Mouse (Mus musculus) liver, embryonic 14.5 days (tissue): Measurements from ENCODE around the gene Tiprl. TPM values are rescaled to one million over a fixed set of nuclear protein-coding genes. Genes with fewer than 3 reads are reported as not detected.

Experiments
- ATAC-seq: fragments of 200-750 bp; cut with Nextera tagmentation; 2 replicates; pipeline ENCODE4 v1.8.0; 2017; ENCODE audit warnings: moderate number of reproducible peaks, mild to moderate bottlenecking, moderate library complexity; ENCODE audit not compliant: insufficient read depth
- DNase-seq, 3 experiments: peaks; one replicate each; pipeline ENCODE4 v3.0.0-alpha.2; 2012 to 2013; ENCODE audit warnings: low read depth in 3 of 3, low spot score in 3 of 3
- H3K27ac ChIP-seq: fragments of 300-500 bp; sonication (generic); 2 replicates; pipeline ENCODE4 v1.5.1; 2014; ENCODE audit warnings: moderate library complexity, mild to moderate bottlenecking, control low read depth, inconsistent platforms
- H3K27me3 ChIP-seq: fragments of 300-500 bp; sonication (generic); 2 replicates; pipeline ENCODE4 v1.6.1; 2014; ENCODE audit warnings: mild to moderate bottlenecking, low read length, moderate library complexity; ENCODE audit not compliant: control insufficient read depth, insufficient read depth
- H3K36me3 ChIP-seq: fragments of 300-500 bp; sonication (generic); replicated peaks from 2 replicates; pipeline ENCODE4 v1.6.1; 2014; ENCODE audit warnings: low read depth; ENCODE audit not compliant: control insufficient read depth, insufficient read depth
- H3K4me1 ChIP-seq, 2 experiments: fragments of 200-500 bp in 1 of 2; fragments of 300-500 bp in 1 of 2; sonication (generic) in 1 of 2; replicated peaks; 2 replicates each; pipeline ENCODE4 v1.6.1; 2012 to 2014; ENCODE audit warnings: antibody characterized with exemption in 1 of 2, inconsistent platforms in 1 of 2, low read length in 1 of 2; ENCODE audit not compliant: control insufficient read depth in 2 of 2, insufficient read depth in 2 of 2
- H3K4me2 ChIP-seq: fragments of 300-500 bp; sonication (generic); 2 replicates; pipeline ENCODE4 v1.6.1; 2014; ENCODE audit warnings: low read depth, mild to moderate bottlenecking, control low read depth, moderate library complexity
- H3K4me3 ChIP-seq, 2 experiments: fragments of 200-500 bp in 1 of 2; fragments of 300-500 bp in 1 of 2; sonication (generic) in 1 of 2; 2 replicates each; pipeline ENCODE4 v1.5.1; 2012 to 2014; ENCODE audit warnings: low read depth in 2 of 2, low read length in 2 of 2, mild to moderate bottlenecking in 2 of 2, control low read depth in 1 of 2, inconsistent platforms in 1 of 2, moderate library complexity in 1 of 2; ENCODE audit not compliant: insufficient read depth in 1 of 2
- H3K9ac ChIP-seq: fragments of 300-500 bp; sonication (generic); replicated peaks from 2 replicates; pipeline ENCODE4 v1.6.1; 2014; ENCODE audit warnings: mild to moderate bottlenecking, control low read depth, moderate library complexity
- H3K9me3 ChIP-seq: fragments of 300-500 bp; sonication (generic); 2 replicates; pipeline ENCODE4 v1.6.1; 2016; ENCODE audit warnings: low read length, mixed read lengths; ENCODE audit not compliant: control insufficient read depth
- CTCF ChIP-seq: IDR thresholded peaks from 2 replicates; pipeline ENCODE4 v1.5.1; 2016; ENCODE audit warnings: antibody characterized with exemption, low read depth, control low read depth
- EP300 ChIP-seq: IDR thresholded peaks from 2 replicates; pipeline ENCODE4 v1.6.1; 2016; ENCODE audit warnings: antibody characterized with exemption, low read depth
- WGBS: fragments of 180-500 bp; shearing (Covaris S2); extraction: QIAGEN DNeasy Blood & Tissue Kit; methylation state at CpG from one replicate; pipeline ENCODE4 v1.1.7; 2014; ENCODE audit not compliant: insufficient replicate concordance; 5-methylcytosine and 5-hydroxymethylcytosine counted together
- polyA plus RNA-seq, 2 experiments: library from polyadenylated mRNA; depleted of rRNA in 1 of 2; stranded (reverse) in 1 of 2; unstranded in 1 of 2; fragments of >200 nt; fragmentation: Nextera tagmentation in 1 of 2; extraction: Ambion mirVana in 1 of 2; gene quantifications; 2 replicates each; pipeline versions ENCODE4 v1.2.1 to v1.2.3; 2012 to 2014

Tiprl gene
- 7.3 and 14.1 TPM in 2 replicates for polyA plus RNA-seq (2012; rRNA removed)
- polyA plus RNA-seq (2014; fragmentation: Nextera tagmentation; extraction: Ambion mirVana), result 39.2 and 49.0 TPM in 2 replicates

DNA sequence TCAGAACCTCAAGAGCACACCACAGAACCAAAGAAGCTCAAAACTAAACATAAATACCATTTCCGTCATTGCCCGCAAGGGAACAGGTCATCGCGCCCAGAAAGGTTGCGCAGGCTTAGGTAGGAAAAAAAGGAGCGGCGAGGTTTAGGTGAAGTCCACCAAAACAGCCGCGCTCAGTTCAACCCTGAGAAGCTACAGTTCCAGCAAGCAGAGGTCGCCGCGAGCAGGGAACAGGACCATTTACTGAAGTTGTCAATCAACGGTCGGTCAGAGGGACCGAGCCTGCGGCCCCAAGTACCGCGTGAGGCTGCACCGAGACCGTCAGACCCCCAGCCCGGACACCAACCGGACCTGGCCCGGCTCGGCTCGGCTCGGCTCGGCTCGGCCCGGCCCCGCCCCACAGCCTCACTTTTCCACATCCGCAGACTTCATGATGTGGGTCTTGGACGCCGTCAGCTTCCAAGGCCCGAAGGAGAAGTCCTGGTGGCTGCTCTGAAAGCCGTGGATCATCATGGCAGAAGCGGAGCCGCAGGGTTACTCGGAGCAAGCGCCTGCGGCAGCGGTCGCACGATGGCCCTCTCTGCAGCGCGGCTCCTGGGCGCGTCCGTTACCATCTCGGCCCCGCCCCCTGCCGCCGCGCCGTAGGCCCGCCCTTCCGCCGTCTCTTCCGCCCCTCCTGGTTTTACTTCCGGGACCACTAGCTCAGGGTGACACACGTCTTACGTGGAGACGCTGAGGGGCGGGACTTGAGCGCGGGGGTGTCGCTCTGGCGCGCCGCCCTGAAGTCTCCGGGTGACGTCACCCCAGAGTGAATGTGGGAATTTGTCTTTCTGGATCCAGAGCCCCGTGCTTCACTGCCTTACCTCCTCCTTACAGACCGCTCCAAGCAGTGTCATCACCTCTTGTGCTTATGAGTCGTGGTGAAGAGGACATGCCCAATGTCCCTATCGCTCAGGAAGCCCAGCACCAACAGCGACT lies at the start of gene Tiprl:
Tiprl (minus strand) TSS at position 676 of the 978 bp plus-strand sequence.
- no peak; the same call in 1 of the 2 replicates for TF ChIP-seq CTCF
- no peak for TF ChIP-seq EP300
- Histone ChIP-seq H3K4me2 (peak within 1 kb of the TSS; percentile 85), H3K36me3 (no peaks in the 10 kb centered on the region), H3K4me1 (peaks cover 12 to 20% of the 10 kb centered on the region in 2 experiments; a peak in 3 of 4 replicates), H3K27ac (peak within 1 kb of the TSS; percentile 55), H3K9me3 (no peaks in the 10 kb centered on the region), H3K4me3 (peak within 1 kb of the TSS; percentile 78 to 93), H3K9ac (peak within 1 kb of the TSS; percentile 84), H3K27me3 (no peaks in the 10 kb centered on the region)
- WGBS, result under 1% methylated on average over 76 of the region's 76 CpGs
- DNase-seq (peak; percentile 96 to 97 (median 97)), ATAC-seq (peak; percentile 98)

DNA sequence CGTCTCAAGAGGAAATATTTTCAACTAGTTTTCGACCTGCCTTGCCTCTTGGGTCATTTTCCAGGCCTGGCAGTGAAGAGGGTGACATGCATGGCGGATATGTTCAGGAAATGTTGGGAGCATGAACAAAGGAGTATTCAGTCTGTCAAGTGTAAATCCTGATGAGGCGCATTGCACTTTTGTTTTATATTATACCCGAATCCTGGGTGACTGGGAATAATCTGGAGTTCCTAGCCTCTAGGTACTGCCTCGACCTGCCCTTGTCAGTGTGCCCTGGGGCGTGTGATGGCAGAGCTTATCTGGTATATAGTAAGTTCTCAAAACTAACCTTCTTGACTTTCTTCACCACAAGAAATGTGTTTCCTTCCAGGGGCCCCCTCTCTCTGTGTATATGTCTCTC lies 47.3 kb upstream of the Tiprl start:
- H3K27me3 ChIP-seq, result peaks cover 31% of the 10 kb centered on the region
- no peaks in the 10 kb centered on the region for H3K9me3 ChIP-seq
- no peaks in the 10 kb centered on the region for H3K36me3 ChIP-seq
- no peak overlapping the region for H3K4me3 ChIP-seq
- 48% methylated on average over 7 of the region's 7 CpGs for WGBS
- no peak overlapping the region for H3K9ac ChIP-seq
- no peak overlapping the region for H3K4me2 ChIP-seq
- H3K4me1 ChIP-seq, result no peaks in the 10 kb centered on the region
- TF ChIP-seq CTCF, result no peak
- TF ChIP-seq EP300, result no peak
- no peak for ATAC-seq
- H3K27ac ChIP-seq, result no peak overlapping the region
- no peak for DNase-seq

DNA sequence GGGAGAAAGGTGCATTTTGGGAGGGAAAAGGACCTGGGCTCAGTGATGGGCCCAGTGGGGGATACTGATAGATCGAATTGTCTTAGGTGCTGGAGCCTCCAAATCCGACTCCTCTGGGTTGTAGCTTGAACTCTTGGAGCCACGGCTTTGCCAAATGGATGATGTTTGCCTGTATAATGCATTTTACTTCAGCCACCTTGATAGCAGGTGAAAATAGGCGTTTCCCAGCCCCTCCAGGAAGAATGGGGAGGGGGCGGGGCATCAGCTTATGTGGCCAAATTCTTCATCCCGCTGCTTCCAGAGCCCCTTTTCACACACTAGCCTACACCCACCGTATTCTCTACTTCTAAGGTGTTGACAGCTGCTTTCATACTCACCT lies 46.2 kb upstream of the Tiprl start:
- Histone ChIP-seq H3K27ac (no peak overlapping the region), H3K27me3 (peaks cover 31% of the 10 kb centered on the region), H3K4me3 (no peak overlapping the region), H3K36me3 (no peaks in the 10 kb centered on the region), H3K9ac (no peak overlapping the region), H3K4me1 (no peaks in the 10 kb centered on the region), H3K9me3 (no peaks in the 10 kb centered on the region), H3K4me2 (no peak overlapping the region)
- WGBS, result 26% methylated on average over 7 of the region's 7 CpGs
- no peak for ATAC-seq
- no peak for DNase-seq
- TF ChIP-seq CTCF (no peak), EP300 (no peak)

DNA sequence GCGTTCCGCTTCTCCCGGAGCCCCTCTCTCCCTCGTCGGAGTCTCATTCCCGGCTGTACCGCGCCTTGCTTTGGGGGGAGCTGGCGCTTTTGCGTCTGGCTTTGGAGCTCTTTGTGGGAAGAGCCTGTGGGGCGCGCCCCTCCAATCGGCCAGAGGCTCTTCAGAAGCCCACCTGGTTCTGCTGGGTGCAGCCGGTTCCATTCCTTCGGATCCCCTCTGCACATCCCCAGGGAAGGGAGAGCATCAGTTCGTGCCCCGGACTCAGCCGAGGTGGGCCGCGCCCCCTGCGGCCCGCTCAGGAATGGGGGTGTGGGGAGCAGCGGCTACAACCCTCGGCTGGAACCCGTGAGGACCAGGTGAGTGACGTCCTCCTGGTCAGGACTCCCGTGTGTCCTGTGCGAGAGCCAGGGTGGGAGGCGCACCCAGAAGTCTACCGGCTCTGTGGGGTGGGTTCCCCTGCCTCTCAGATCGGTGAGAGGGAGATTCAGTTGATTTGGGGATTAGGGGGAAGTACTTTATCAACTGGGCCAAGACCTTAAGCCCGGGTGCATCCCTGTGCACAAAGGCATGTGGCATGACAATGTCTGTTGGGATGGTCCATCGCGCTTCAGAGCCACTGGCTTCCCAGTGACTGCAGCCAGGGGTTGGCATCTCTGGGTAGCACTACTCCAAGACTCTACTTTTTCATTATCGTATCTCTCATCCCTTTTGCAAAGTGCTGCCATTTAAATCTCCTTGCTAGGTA lies 45.6 kb upstream of the Tiprl start:
- no peak for ATAC-seq
- 4% methylated on average over 35 of the region's 35 CpGs for WGBS
- peak overlapping the region; percentile 64 for H3K4me2 ChIP-seq
- no peaks in the 10 kb centered on the region for H3K4me1 ChIP-seq
- TF ChIP-seq EP300 (no peak), CTCF (no peak)
- no peak for DNase-seq
- no peaks in the 10 kb centered on the region for H3K36me3 ChIP-seq
- peak overlapping the region; percentile 15 to 50 for H3K4me3 ChIP-seq
- no peak overlapping the region for H3K9ac ChIP-seq
- no peaks in the 10 kb centered on the region for H3K9me3 ChIP-seq
- H3K27ac ChIP-seq, result no peak overlapping the region
- H3K27me3 ChIP-seq, result peaks cover 31% of the 10 kb centered on the region
